Mouse (Mus musculus) heart, postnatal 0 days (tissue): ENCODE data around the gene Col4a2. TPM values are rescaled to one million over a fixed set of nuclear protein-coding genes. Genes with fewer than 3 reads are reported as not detected.

Experiments used
- ATAC-seq: fragments of 200-750 bp; cut with Nextera tagmentation; 2 replicates; pipeline ENCODE4 v1.8.0; 2017; ENCODE audit warnings: low read depth, moderate number of reproducible peaks, moderate library complexity; ENCODE audit not compliant: insufficient read depth
- DNase-seq: peaks from one replicate; pipeline ENCODE4 v3.0.0-alpha.2; 2016; ENCODE audit warnings: low spot score
- H3K27ac ChIP-seq: fragments of 300-500 bp; sonication (generic); 2 replicates; pipeline ENCODE4 v1.5.1; 2014; ENCODE audit warnings: low read depth, mild to moderate bottlenecking
- H3K27me3 ChIP-seq: fragments of 300-500 bp; sonication (generic); 2 replicates; pipeline ENCODE4 v1.6.1; 2014; ENCODE audit warnings: low read length, mixed read lengths; ENCODE audit not compliant: control insufficient read depth, insufficient read depth
- H3K36me3 ChIP-seq: fragments of 300-500 bp; sonication (generic); replicated peaks from 2 replicates; pipeline ENCODE4 v1.6.1; 2014; ENCODE audit warnings: low read length, mixed read lengths; ENCODE audit not compliant: control insufficient read depth, insufficient read depth
- H3K4me1 ChIP-seq: fragments of 300-500 bp; sonication (generic); 2 replicates; pipeline ENCODE4 v1.6.1; 2014; ENCODE audit warnings: antibody characterized with exemption; ENCODE audit not compliant: control insufficient read depth, insufficient read depth
- H3K4me2 ChIP-seq: fragments of 300-500 bp; sonication (generic); 2 replicates; pipeline ENCODE4 v1.6.1; 2014; ENCODE audit warnings: low read depth, mild to moderate bottlenecking, low read length, moderate library complexity
- H3K4me3 ChIP-seq: fragments of 300-500 bp; sonication (generic); 2 replicates; pipeline ENCODE4 v1.5.1; 2014; ENCODE audit warnings: low read depth, low read length
- H3K9ac ChIP-seq: fragments of 300-500 bp; sonication (generic); replicated peaks from 2 replicates; pipeline ENCODE4 v1.6.1; 2014; ENCODE audit warnings: low read depth, low read length, mixed read lengths
- H3K9me3 ChIP-seq: fragments of 300-500 bp; sonication (generic); replicated peaks from 2 replicates; pipeline ENCODE4 v1.6.1; 2016; ENCODE audit warnings: low read length; ENCODE audit not compliant: control insufficient read depth
- CTCF ChIP-seq: IDR thresholded peaks from 2 replicates; pipeline ENCODE4 v1.5.1; 2016; ENCODE audit warnings: antibody characterized with exemption, control low read depth, low read depth
- EP300 ChIP-seq: IDR thresholded peaks from 2 replicates; pipeline ENCODE4 v1.6.1; 2016; ENCODE audit warnings: antibody characterized with exemption, low read depth
- WGBS: fragments of 180-500 bp; shearing (Covaris S2); extraction: QIAGEN DNeasy Blood & Tissue Kit; methylation state at CpG from one replicate; pipeline ENCODE4 v1.1.7; 2014; 5-methylcytosine and 5-hydroxymethylcytosine counted together
- polyA plus RNA-seq: library from polyadenylated mRNA; unstranded; fragments of >200 nt; fragmentation: Nextera tagmentation; extraction: Ambion mirVana; gene quantifications from 2 replicates; pipeline ENCODE4 v1.2.1, GENCODE M21; 2015
- total RNA-seq: library from RNA; depleted of rRNA; stranded (reverse); fragments of >200 nt; gene quantifications from 2 replicates; pipeline ENCODE4 v1.2.3, GENCODE M21; 2014; ENCODE audit warnings: low replicate concordance

The Col4a2 gene
- total and polyA plus RNA-seq, 2 experiments from 2014 or later = 98.5 to 315 TPM

GRCm38 (mm10) chr8:11327298-11327697 is 14.7 kb downstream of the Col4a2 start:
- H3K9me3 ChIP-seq = no peaks in the 10 kb centered on the region
- DNase-seq = peak; percentile 65
- H3K27me3 ChIP-seq = no peaks in the 10 kb centered on the region
- no peaks in the 10 kb centered on the region for H3K36me3 ChIP-seq
- TF ChIP-seq CTCF (no peak), EP300 (no peak)
- no peak overlapping the region for H3K4me3 ChIP-seq
- 3% methylated on average over 4 of the region's 4 CpGs for WGBS
- H3K27ac ChIP-seq = peak overlapping the region; percentile 71
- H3K4me2 ChIP-seq = no peak overlapping the region
- ATAC-seq = peak; percentile 42; the same call in 1 of the 2 replicates
- H3K9ac ChIP-seq = no peak overlapping the region
- peaks cover 84% of the 10 kb centered on the region for H3K4me1 ChIP-seq

GRCm38 (mm10) chr8:11327722-11328417 is 15.3 kb downstream of the Col4a2 start:
- H3K27me3 ChIP-seq = no peaks in the 10 kb centered on the region
- ATAC-seq (no peak), DNase-seq (no peak)
- H3K27ac ChIP-seq = peak overlapping the region; percentile 71
- TF ChIP-seq CTCF (no peak), EP300 (no peak)
- no peak overlapping the region for H3K4me2 ChIP-seq
- peaks cover 85% of the 10 kb centered on the region for H3K4me1 ChIP-seq
- no peak overlapping the region for H3K4me3 ChIP-seq
- WGBS = 60% methylated on average over 5 of the region's 5 CpGs
- no peaks in the 10 kb centered on the region; the same call in 1 of the 2 replicates for H3K36me3 ChIP-seq
- no peak overlapping the region for H3K9ac ChIP-seq
- H3K9me3 ChIP-seq = no peaks in the 10 kb centered on the region

GRCm38 (mm10) chr8:11331561-11331960 is 19.0 kb downstream of the Col4a2 start:
- TF ChIP-seq EP300 (no peak; the same call in 1 of the 2 replicates), CTCF (no peak)
- H3K4me1 ChIP-seq = peaks cover 86% of the 10 kb centered on the region
- H3K36me3 ChIP-seq = no peaks in the 10 kb centered on the region; the same call in 1 of the 2 replicates
- DNase-seq (peak; percentile 94), ATAC-seq (peak; percentile 81)
- no peaks in the 10 kb centered on the region for H3K27me3 ChIP-seq
- H3K27ac ChIP-seq = peak overlapping the region; percentile 97
- H3K9ac ChIP-seq = peak overlapping the region; percentile 31; the same call in 1 of the 2 replicates
- H3K4me2 ChIP-seq = no peak overlapping the region; the same call in 1 of the 2 replicates
- H3K4me3 ChIP-seq = no peak overlapping the region
- 14% methylated on average over 4 of the region's 4 CpGs for WGBS
- no peaks in the 10 kb centered on the region for H3K9me3 ChIP-seq

GRCm38 (mm10) chr8:11333746-11334145 is 21.1 kb downstream of the Col4a2 start:
- peaks cover 5% of the 10 kb centered on the region; the same call in 1 of the 2 replicates for H3K36me3 ChIP-seq
- H3K4me1 ChIP-seq = peaks cover 77% of the 10 kb centered on the region
- WGBS = 54% methylated on average over 6 of the region's 6 CpGs
- TF ChIP-seq EP300 = no peak
- no peak for TF ChIP-seq CTCF
- ATAC-seq (no peak), DNase-seq (no peak)
- H3K9me3 ChIP-seq = no peaks in the 10 kb centered on the region
- H3K27ac ChIP-seq = peak overlapping the region; percentile 97
- H3K4me3 ChIP-seq = no peak overlapping the region
- no peaks in the 10 kb centered on the region for H3K27me3 ChIP-seq
- H3K4me2 ChIP-seq = no peak overlapping the region
- H3K9ac ChIP-seq = no peak overlapping the region

GRCm38 (mm10) chr8:11334493-11334892 is 21.9 kb downstream of the Col4a2 start:
- H3K36me3 ChIP-seq = peaks cover 5% of the 10 kb centered on the region; the same call in 1 of the 2 replicates
- peak overlapping the region; percentile 97 for H3K27ac ChIP-seq
- H3K27me3 ChIP-seq = no peaks in the 10 kb centered on the region
- H3K4me3 ChIP-seq = no peak overlapping the region
- no peak overlapping the region for H3K9ac ChIP-seq
- TF ChIP-seq CTCF = no peak
- no peak for TF ChIP-seq EP300
- H3K4me2 ChIP-seq = peak overlapping the region; percentile 23
- H3K9me3 ChIP-seq = no peaks in the 10 kb centered on the region
- H3K4me1 ChIP-seq = peaks cover 77% of the 10 kb centered on the region
- WGBS = 14% methylated on average over 3 of the region's 3 CpGs
- ATAC-seq (peak; percentile 52), DNase-seq (peak; percentile 70)
